Mouse (Mus musculus) E14TG2a.4 (cell line): ENCODE measurements around the gene Cnksr2.

Experiments
- CTCF ChIP-seq: conservative IDR thresholded peaks from 2 replicates; pipeline ENCODE4 v1.5.1; 2014; ENCODE audit warnings: low read length
- NANOG ChIP-seq: IDR thresholded peaks from 2 replicates; pipeline ENCODE4 v1.6.1; 2014; ENCODE audit warnings: borderline replicate concordance, low read length, mixed read lengths
- POU5F1 ChIP-seq: IDR thresholded peaks from 2 replicates; pipeline ENCODE4 v1.6.1; 2014; ENCODE audit warnings: low read length, borderline replicate concordance

DNA sequence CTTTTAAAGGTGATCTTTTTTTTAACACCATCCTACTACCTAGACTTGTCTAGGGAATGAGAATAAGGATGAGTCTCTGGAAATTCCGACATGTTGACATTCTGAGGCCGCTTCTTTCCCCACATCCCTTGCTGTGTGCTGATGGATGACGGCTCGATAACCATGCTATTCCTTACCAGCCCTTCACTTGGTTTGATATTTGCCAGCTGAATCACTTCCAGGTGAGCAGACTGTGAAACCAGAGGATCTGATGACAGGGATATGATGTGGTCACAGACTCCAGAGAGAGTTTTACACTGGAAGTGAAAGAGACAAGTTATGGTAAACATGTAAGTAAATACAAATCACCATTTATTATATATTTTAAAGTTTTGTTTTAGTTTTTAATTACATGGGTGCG lies 98.0 kb downstream of the Cnksr2 start:
- TF ChIP-seq CTCF, result no peak
- no peak for TF ChIP-seq NANOG
- TF ChIP-seq POU5F1, result no peak
